Mouse (Mus musculus) lung, postnatal 10 days (tissue): ENCODE measurements at regions not wholly inside any gene's neighbourhood (a gene's known extent, or its start where the extent isn't known, plus 50 kb on each side); places are given as distances from the start of the nearest gene placed in this dataset.

Experiments used
- DNase-seq: peaks from one replicate; pipeline ENCODE4 v3.0.0; 2021

DNA sequence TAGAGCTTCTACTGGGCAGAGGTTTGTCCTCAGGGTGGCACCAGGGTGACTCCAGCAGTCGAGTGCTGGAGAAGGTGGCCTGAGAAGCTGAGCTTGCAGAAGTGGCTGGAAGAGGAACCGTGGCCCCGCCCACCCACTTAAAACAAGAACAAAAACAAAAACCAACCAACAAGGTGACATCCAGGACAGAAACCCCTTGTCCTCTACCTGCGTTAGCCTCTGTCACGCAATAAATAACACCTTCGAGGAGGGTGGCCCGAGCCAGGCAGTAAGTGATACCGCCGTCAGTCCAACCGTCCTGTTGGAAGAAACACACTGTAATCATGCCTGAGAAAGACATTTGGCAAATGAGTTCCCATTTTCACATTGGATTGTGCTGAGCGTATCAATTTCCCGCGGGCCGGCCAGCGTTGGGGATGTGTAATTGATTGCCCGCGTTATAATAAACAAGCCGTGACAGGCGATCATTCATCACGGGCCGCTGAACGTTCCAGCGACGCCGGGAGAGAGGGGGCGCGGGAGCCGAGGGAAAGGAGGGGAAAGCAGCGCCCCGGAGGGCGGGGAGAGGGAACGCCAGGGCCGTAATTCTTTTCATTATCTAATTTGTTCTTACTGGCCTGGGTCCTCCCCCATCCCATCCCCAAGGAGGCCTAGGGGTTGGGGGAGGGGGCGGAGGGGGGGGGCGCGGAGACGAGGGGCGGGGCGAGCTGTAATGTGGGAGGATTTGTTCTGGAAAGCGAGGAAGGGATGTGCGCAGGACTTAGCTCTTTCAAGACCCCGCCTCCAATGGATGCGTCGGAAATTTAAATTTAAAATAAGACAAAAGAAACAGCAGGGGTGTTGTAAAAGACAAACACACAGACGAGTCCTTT, 135.6 kb downstream of the 2410131K14Rik start:
- peak; percentile 86 for DNase-seq

DNA sequence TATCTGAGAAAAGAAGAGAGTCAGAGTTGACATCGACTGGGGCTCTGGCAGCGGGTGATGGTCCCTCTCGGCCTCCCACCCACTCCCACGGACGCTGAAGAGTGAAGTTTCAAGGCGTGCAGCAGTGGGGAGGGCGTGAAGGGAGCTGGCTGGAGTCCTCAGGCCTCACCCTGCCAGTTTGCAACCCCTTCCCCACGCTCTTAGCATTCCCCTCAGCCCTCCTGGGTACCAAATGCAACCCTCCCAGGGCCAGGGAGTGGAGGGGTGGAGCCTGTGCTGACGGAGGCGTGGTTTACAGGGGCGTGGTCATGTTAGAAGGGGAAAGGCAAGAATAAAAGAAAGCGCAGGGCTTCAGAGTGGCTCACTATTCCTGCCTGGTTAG, 136.3 kb downstream of the 2410131K14Rik start:
- DNase-seq = peak; percentile 92

DNA sequence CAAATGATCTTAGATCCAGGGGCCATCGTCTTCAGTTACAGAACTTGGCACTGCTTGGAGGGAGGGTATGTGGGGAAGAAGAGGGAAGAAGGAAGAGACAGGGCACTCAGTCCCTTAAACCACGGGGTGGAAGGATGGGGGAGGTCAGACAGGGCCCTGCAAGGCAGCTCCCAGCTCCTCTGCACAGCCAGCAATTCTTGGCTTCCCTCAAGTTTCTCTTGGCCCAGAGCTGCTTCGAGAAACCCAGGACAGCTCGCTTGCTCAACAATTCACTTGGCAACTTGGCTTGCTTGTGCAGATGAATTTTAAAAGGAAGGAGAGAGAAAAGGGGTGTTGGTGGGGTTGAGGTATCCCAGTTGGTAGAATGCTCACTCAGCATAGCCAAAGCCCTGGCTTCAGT, 141.1 kb downstream of the 2410131K14Rik start:
- peak; percentile 81 for DNase-seq

DNA sequence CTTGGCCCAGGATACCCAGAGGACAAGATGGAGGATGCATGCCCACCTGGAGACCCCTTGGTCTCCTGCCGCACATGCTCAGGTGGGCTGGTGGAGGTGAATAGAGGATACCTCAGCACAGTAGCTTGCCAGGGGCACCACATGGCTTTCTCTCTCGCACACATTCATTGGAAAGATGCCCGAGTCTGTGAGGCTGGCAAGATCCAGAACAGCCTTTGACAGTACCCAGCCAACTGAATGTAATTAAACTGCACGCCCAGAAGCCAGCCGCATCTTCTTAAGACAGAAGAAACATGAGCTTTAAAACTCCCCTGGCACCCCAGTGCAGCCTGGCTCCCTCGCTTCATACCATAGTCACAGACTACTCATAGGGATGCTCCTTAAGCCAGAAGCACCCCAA, 143.4 kb downstream of the 2410131K14Rik start:
- no peak for DNase-seq

DNA sequence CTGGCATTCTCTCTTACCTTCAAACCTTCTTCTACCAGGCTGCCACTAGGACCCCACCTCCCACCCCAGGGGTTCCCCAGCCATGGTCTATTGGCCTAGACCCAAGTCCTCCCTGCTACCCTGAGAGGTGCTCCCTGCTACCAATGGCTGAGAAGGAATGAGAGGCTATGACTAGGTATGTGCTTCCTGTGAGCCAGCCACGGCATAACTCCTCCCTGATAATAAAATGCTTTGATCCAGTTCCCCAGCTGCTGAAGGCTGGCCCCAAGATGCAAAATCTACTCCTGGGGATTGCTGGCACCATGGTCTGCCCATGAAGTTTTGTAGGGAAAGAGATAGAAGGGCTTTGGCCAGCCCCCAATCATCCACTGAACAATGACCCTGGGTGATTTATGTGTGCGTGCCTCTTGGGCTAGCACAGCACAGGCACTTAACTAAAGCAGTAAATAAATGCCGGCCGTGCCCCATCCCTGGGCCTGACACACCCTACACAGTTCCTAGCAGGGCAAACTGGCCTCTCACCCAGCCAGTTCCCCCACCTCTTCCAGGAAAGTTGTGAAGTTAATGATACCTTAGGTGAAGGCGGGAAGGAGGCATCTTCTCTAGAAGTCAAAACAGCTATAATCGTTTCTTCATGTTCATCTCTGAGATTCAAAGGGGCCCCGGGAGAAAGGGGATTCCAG, 145.8 kb downstream of the 2410131K14Rik start:
- no peak for DNase-seq

DNA sequence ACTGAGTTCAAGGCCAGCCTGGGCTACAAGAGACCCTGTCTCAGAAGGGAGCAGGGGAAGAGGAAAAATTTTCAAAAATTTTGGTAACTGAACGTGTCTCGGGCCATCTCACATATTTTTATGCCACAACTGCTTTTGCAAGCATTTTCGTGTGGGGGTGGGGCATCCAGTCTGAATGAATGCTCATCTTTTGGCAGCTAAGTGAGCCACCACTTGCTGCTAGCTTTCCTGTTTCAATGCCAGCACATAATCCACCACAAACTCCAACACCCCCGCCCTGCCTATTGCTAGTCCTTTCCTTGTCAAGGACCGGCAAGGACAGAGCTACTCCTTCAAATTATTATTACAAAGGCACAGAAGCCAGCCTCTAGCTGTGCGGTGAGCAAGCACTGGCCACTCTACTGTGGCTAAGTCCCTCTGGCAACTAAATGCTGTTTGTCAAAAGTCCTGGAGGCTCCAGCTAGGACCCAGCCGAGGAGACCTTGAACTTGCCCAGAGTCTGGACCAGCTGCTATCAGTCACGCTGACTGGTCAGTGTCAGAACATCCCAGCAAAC, 148.0 kb downstream of the 2410131K14Rik start:
- DNase-seq = peak; percentile 64

DNA sequence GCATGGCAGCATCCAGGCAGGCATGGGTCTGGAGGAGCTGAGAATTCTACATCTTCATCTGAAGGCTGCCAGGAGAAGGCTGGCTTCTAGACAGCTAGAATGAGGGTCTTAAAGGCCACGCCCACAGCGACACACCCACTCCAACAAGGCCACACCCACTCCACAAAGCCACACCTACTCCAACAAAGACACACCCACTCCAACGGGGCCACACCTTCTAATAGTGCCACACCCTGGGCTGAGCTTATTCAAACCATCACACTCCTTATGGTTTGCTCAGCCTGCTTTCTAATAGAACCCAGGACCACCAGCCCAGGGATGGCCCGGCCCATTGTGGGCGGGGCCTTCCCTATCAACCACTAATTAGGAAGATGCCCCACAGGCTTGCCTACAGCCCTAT, 149.0 kb downstream of the 2410131K14Rik start:
- no peak for DNase-seq

DNA sequence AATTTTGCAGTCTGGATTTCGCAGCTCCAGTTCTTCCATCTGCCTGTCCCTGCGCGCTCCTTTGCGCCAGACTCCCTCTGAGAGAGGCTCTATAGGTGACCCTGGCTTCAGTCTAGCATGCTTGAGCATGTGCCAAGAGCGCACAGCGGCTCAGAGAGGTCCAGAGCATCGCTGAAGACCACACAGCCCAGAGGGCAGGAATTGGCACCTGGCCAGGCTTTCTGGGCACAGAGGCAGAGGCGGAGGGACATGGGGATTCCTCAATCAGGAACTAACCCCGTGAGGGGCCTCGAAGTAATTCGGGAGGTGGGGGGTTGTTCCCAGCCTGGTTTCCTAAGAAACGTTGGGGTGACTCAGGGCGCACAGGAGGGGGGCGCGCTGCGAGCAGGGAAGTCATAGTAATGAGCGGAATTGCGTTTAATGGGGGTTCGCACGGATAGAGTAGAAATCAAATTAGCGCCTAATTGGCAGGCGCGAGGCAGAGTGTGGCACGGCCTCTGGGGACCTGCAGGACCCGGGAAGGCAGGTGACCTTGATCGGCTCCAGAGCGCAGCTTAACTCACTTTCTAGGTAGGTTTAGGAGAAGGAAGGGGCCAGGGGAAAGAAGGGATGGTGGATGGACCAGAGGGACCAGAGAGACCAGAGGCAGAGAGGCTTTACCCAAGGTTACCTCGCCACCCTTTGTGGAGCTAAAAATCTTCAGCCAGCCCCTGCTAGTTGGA, 151.1 kb downstream of the 2410131K14Rik start:
- DNase-seq = no peak

DNA sequence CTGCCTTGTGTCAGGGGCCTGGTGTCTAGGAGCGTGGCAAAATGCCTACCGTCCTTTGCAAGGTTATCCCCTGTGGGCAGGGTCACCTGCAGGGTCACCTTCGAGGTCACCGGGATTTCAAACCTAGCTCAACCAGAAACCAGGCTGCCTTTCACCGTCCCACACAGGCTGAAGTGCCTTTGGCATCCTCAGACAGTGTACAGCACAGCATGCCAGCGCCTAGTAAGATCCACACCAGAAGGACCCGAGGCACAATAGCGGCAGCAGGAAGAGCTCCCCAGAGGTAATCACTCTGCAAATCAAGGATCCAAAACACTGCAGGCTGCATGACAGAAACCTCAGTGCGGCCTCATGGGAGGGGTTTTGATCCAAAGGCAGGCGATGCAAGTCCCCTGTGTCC, 155.9 kb downstream of the 2410131K14Rik start:
- DNase-seq = no peak

DNA sequence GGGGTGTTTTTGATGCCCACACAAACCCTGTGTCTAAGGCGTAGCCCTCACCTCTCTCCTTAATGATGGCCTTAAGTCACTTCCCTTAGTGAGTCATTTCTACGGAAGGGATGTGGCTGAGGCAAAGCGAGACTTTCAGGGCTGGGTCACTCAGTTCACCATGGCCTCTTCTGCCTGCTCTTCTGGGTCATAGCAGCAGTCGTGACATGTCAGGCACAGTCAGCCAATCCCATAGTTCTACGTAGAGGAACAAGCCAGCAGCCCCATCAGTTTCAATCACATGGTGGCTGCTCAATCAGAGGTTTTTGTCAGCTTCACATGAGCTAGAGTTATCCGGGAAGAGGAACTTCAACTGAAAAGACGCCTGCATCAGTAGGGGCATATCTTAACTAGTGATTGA, 156.1 kb upstream of the Med13l start:
- no peak for DNase-seq

DNA sequence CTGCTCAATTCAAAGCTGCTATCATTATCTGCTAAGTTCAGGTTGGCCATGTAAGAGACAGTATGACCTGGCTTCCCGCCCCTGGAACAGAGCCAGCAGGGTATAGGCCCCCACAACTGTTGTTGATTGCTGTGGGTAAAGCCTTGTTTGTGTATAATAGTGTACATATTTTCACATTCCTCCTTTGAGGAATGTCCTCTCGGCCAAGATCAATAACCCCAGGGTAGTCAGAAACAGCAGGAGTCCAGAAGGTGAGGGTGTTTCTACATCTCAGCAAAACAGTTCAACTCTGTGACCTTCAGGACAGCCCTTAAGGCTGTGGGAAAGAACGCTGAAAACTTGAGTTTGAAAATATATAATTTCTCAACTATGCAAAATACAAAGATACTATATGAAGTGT, 155.1 kb upstream of the Med13l start:
- DNase-seq = no peak

DNA sequence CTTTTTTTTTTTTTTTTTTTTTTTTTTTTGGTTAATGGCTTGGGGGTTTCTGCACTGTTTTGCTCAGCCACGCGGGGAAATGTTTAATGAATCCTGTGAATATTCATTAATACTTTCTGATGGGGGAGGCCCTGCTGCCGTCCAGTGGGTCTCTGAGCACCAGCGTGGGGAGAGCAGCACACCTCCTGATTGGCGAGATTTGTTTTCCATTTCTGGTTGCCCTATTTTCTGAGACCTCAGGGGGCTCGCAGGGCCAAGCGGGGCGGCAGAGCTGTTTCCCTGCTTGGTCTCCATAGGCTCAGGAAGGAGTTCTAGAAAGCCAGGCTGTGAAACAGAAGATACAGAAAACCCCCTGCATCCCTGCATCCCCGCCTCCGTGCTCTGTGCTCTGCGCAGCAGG, 153.0 kb upstream of the Med13l start:
- DNase-seq = no peak

DNA sequence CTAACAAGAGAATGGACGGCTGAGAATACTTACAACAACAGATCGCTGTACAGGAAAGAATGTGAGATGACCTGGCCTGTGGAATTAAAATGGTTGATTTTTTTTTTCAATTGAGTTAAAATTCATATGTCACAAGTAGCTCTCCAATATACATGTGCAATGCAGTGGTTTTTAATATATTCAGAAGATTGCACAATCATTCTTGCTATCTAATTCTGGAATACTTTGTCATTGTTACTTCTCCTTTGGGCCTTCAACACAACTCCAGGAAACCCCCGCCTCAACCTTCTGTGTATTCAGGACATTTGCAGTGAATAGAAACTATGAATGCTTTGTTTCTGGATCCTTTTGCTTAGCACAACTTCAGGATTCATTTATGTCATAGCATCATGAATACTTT, 152.5 kb upstream of the Med13l start:
- DNase-seq = no peak

DNA sequence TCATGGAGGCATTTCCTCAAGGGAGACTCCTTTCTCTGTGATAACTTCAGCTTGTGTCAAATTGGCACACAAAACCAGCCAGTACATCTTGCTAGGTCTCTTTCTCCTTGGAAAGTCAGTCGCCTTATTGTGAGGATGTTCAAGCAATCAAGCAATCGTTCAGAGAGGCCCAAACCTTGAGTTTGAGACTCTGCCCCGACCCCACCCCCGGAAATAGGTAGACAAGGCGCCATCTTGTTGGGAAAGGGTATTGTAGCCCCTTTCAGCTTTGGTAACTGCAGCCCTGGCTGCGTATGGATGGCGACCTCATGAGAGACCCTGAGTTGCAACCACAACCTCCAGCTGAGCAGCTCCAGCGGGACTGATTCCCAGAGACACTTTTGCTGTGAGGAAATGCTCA, 151.7 kb upstream of the Med13l start:
- DNase-seq = no peak

DNA sequence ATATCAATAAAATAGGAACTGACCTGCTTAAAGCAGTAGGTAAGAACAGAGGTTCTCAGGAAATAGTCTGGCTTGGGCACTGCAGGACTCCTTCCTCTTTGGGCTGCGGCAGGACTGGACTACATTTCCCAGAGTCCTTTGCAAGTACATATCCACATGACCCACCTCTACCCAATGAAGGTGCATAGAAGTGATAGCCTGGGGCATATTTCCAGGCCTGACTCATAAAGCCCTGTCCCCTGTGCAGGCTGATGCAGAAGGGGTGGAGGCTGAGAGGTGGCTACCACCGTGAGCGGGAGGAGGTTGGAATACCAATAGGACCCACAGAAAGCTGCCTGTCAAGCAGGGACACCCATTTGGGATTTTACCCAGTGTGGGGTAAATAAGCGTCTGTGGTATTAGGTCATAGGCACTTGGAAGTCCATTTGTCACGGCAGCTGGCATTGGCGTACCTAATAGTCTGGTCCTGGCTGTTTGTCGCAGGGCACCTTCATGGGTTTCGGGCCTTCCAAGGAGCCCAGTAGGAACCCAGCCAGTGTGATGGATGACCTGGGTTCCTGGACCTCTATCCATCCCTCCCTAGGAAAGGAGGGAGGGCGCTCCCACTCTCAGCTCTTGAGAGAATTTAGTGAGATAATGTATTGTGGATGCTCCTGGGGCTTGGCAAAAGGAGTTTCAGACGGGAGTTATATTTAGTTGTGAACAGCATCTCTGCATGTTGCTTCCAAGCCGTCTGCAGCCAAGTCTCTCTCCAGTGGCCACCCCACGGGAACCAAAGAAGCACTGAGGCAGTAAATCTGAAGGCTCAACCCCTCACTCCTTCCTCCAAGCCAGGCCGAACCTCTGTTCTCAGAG, 146.8 kb upstream of the Med13l start:
- DNase-seq = peak; percentile 76

DNA sequence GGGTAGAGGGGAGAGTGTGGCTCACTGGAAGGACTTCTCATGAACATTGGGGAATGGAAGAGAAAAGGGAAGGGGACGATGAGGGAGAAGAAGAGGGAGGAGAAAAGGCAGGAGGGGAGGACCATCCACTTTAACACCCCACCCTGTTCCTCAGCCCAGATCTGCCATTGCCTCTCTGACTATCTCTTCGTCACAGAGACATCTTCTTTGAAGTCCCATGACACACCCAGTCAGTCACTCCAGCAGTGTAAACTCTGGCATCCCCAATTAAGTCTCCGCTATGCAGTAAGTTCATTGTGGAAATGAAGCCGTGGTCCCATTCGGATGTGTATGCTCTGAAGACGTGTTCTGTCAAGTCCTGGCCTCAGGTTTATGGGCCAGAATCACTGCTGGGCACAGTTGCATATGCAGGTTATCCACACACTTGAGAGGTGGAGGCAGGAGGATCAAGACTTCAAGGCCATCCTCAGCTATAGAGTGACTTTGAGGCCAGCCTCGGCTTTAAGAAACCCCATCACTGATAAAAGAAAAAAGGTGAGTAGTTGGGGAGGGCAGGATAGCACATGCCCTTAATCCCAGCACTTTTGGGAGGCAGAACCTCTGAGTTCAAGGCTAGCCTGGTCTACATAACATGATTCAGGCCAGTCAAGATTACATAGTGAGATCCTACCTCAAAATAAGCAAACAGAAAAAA, 141.0 kb upstream of the Med13l start:
- no peak for DNase-seq

DNA sequence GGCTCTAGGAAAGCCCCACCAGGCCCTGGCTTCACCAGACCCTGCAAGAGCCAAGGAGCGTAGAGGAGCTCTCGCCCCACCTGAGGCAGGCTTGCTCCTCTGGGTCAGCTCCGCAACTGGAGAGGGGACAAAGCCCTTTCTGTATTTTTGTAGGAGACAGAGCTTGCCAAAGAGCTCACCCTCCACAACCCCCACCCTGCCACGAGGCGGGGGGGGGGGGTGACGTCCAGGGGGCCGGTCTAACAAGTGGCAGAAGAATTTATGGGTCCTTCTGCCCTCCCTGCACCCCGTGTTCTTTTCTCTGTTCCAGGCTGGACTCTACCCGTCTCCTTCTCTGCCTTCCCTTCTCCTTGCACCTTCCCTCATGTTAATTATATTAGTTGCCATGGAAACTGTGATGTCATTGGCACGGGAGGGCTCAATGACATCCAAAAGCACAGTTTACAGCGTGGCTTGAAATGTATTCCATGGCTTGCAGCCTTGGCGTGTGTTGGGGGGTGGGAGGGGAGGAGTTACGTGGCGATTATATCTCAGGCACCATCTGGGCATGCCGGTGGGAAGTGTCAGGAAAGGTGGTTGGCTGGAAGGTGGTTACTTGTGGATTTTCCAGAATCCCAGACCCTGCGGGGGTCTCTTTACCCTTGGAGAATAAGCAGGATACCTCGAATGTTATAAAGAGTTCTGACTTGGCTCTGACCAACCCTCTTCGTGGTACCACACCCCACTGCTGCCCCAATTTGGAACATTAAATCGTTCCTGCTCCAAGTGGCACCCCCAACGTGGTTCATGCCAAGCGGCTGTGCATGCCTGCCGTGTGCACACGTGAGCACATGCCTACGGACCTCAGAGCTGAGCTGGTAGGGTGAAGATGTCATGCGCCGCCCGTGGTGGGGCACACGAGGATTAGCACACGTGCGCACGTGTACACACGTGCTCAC, 138.3 kb upstream of the Med13l start:
- DNase-seq = peak; percentile 72

DNA sequence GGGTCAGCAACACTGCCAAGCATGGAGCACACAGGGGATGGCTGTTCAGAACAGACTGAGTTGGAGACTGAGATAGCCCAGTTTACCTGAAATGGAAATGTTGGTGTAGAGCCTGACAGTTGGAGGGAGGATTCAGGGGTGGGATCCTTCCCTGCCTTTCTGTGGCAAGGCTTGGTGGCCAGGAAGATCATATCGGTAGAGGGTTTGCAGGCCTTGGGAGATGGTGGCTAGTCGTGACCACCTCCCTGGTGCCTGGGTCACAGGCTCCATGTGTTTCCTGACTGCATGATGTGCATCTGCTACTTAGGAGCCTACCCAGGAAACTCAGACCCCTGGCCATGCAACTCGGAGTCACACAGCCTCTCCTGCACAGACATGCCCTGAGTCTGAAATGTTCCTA, 136.3 kb upstream of the Med13l start:
- DNase-seq = no peak

DNA sequence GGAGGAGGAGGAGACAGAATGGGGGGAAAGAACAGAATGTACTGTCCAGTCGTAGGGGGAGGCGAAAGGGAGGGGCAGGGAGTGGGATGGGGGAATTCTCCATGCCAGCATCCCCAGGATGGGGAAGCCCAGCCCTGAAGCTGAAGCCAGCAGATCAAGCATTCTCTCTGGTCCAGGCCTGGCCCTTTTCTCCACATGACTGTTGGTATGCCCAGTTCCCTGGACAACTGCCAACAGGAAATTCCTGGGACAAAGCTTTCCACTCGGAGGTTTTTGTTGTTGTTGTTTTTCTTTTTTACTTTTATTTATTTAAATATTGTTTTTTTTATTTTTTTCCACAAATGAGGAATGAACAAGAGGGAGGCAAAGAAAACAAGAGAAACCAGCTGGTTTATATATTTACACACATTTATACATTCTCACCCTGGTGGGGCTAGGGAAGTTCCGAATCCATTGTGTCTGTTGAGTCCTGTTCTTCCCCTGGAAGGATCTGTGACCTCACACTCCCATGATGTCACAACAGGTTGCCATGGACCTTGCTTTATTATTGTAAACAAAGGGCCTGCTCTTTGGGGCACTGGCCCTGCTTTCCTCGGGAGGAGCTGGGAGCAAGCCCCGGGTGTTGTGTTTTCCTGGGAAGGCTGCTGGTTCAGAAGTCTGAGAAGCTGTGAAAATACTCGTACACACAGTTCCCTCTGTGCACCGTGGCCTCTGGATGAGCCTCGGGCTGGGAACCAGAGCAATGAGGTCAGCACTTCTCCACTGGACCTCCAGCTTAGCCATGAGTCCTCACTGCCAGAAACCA, 135.5 kb upstream of the Med13l start:
- peak; percentile 93 for DNase-seq

DNA sequence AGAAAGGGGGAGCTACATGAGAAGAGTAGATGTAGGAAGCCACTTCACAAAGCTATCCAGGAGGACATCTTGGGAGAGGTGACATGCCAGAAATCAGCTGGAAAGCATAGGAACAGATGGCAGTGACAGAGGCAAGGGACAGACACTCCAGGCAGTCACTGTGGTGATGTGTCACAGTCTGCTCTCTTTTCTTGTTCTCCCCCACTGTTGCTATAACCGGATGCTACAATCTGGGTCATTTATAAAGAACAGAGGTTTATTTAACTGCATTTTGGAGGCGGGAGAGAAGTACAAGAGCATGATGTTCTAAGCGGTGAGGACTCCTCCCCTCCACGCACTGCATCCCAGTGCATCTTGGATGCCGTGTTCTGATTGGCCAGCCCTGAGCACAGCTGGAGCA, 133.8 kb upstream of the Med13l start:
- DNase-seq = no peak
